Mouse (Mus musculus) lung, postnatal 0 days (tissue): ENCODE data around the gene Adamtsl4.

Source experiments
- CTCF ChIP-seq: IDR thresholded peaks from 2 replicates; pipeline ENCODE4 v1.5.1; 2016; ENCODE audit warnings: antibody characterized with exemption, mild to moderate bottlenecking
- EP300 ChIP-seq: IDR thresholded peaks from 2 replicates; pipeline ENCODE4 v1.6.1; 2016; ENCODE audit warnings: antibody characterized with exemption, mild to moderate bottlenecking, control low read depth

GRCm38 (mm10) chr3:95726696-95727358 lies 39.1 kb upstream of the Adamtsl4 start:
- TF ChIP-seq CTCF (no peak), EP300 (no peak)
